Mouse (Mus musculus) thymus, adult 2 months (tissue): Measurements from ENCODE around the gene Kctd20. TPM values are rescaled to one million over a fixed set of nuclear protein-coding genes. Genes with fewer than 3 reads are reported as not detected.

ENCODE experiments used
- DNase-seq: peaks from one replicate; pipeline ENCODE4 v3.0.0; 2021
- H3K27ac ChIP-seq: fragments of 200-500 bp; 2 replicates; pipeline ENCODE4 v1.5.1; 2012; ENCODE audit warnings: low read length, control low read depth; ENCODE audit not compliant: control insufficient read depth, insufficient read depth
- H3K27me3 ChIP-seq: fragments of 200-500 bp; 2 replicates; pipeline ENCODE4 v1.6.1; 2012; ENCODE audit warnings: mild to moderate bottlenecking, low read length, moderate library complexity, mixed read lengths; ENCODE audit not compliant: control insufficient read depth, insufficient read depth
- H3K36me3 ChIP-seq: fragments of 200-500 bp; 2 replicates; pipeline ENCODE4 v1.6.1; 2012; ENCODE audit warnings: mild to moderate bottlenecking, low read length, moderate library complexity; ENCODE audit not compliant: control insufficient read depth, insufficient read depth
- H3K4me1 ChIP-seq: fragments of 200-500 bp; replicated peaks from 2 replicates; pipeline ENCODE4 v1.6.1; 2012; ENCODE audit warnings: low read length; ENCODE audit not compliant: control insufficient read depth, insufficient read depth
- H3K4me3 ChIP-seq: fragments of 200-500 bp; 2 replicates; pipeline ENCODE4 v1.5.1; 2012; ENCODE audit warnings: mild to moderate bottlenecking, low read length, control low read depth, moderate library complexity; ENCODE audit not compliant: control insufficient read depth, insufficient read depth
- CTCF ChIP-seq: fragments of 200-500 bp; IDR thresholded peaks from 2 replicates; pipeline ENCODE4 v1.5.1; 2012; ENCODE audit warnings: mild to moderate bottlenecking, control low read depth, low read length, moderate library complexity, borderline replicate concordance; ENCODE audit not compliant: control insufficient read depth, poor library complexity, insufficient read depth; ENCODE audit errors: extremely low read depth
- POLR2A ChIP-seq: fragments of 200-500 bp; IDR thresholded peaks from 2 replicates; pipeline ENCODE4 v1.6.1; 2012; ENCODE audit warnings: mild to moderate bottlenecking, low read length, control low read depth, moderate library complexity; ENCODE audit not compliant: control insufficient read depth, poor library complexity, insufficient read depth; ENCODE audit errors: extremely low read depth
- WGBS: fragments of 180-500 bp; shearing (Covaris S2); methylation state at CpG from one replicate; pipeline ENCODE4 v1.1.7; 2018; 5-methylcytosine and 5-hydroxymethylcytosine counted together
- polyA plus RNA-seq: library from polyadenylated mRNA; depleted of rRNA; stranded (reverse); fragments of >200 nt; gene quantifications from 2 replicates; pipeline ENCODE4 v1.2.3, GENCODE M21; 2012

Gene Kctd20
- polyA plus RNA-seq, 1 experiment: 60.8 TPM

DNA sequence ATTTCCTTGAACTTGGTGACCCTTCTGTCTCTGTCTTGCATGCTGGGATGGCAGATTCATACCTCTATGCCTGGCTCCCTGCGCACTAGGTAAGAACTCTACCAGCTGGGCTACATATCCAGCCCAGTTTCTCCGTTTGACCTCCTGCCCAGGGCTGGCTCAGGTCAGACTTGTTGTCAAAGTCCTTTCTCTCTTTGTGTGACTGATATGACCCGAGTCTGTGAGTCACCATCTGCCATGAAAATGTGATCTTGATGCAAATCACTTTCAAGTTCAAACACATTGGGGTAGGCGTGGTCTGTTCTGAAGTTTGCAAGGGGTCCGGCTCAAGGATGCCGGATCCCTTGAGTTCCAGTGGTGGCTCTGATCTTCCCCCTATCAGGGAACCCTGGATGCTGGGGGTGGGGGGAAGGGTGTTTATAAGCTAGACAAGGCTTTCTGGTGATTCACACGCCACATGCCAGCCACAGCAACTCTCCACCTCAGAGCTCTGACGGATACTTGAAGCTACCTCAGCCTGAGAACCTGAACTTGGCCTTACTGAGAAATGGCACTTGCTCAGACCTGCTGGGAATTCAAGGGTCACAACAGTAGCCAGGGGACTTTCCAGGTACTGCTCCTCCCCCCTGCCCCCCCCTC is 26.7 kb upstream of the Kctd20 start:
- H3K4me3 ChIP-seq: no peak overlapping the region
- peaks cover 9% of the 10 kb centered on the region for H3K4me1 ChIP-seq
- H3K27ac ChIP-seq: peak overlapping the region; percentile 38; the same call in 1 of the 2 replicates
- no peaks in the 10 kb centered on the region for H3K36me3 ChIP-seq
- DNase-seq: no peak
- no peak for TF ChIP-seq POLR2A
- no peak for TF ChIP-seq CTCF
- H3K27me3 ChIP-seq: no peaks in the 10 kb centered on the region
- 90% methylated on average over 8 of the region's 8 CpGs for WGBS

DNA sequence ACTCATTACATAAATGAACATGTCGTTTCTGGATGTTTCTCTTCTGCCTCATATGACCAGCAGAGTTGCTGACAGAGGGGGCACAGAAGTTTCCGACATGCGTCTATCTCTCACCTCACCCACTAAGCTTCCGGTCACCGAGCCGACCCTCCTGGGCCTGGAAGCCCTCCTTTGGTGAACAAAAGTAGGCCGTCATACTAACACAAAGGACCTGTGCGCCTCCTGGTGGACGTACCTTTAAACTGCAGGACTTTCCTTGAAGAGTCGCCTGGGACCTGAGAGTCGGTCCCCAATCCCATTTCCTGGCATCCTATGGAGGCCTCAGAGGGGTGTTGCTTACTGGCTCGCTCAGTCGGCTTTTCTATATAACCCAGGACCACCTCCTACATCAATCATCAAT is 25.4 kb upstream of the Kctd20 start:
- TF ChIP-seq CTCF: peak; percentile 80; the same call in 1 of the 2 replicates
- TF ChIP-seq POLR2A: no peak
- Histone ChIP-seq H3K4me3 (no peak overlapping the region), H3K27me3 (no peaks in the 10 kb centered on the region), H3K36me3 (no peaks in the 10 kb centered on the region), H3K4me1 (peaks cover 9% of the 10 kb centered on the region), H3K27ac (no peak overlapping the region)
- DNase-seq: peak; percentile 79
- 10% methylated on average over 13 of the region's 13 CpGs for WGBS

DNA sequence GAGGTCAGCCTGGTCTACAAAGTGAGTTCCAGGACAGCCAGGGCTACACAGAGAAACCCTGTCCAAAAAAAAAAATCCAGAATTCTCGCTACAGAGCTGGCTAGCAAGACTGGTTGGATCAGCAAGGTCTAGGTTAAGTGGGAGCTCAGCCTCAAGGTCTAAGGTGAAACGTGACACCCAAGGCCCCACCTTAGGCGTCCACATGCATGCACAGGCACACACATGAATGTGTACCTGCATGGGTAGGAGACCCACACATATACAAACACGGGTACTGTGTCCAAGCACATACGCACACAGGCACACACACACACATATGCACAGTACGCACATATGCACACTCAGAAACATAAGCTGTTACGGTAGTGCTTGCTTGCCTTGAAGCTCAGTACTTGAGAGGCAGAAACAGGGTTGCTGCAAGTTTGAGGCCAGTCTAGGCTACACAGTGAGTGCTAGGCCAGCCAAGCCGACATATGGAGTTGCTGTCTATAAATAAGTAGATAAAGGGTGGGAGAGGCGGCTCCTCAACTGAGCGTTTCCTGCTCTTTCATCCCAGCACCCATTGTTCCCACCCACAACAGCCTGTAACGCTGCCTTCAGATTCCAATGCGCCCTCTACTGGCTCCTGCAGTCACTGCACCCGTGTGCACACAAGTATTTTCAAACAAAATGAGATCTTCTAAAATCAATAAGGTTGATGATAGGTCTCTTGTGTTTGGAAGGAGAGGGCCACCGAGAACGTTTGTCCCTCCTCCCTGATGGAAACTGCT is 24.7 kb upstream of the Kctd20 start:
- Histone ChIP-seq H3K4me1 (peaks cover 9% of the 10 kb centered on the region), H3K36me3 (no peaks in the 10 kb centered on the region), H3K27me3 (no peaks in the 10 kb centered on the region), H3K4me3 (no peak overlapping the region), H3K27ac (no peak overlapping the region)
- TF ChIP-seq POLR2A: no peak
- TF ChIP-seq CTCF: peak; percentile 80
- 42% methylated on average over 15 of the region's 15 CpGs for WGBS
- DNase-seq: peak; percentile 59

DNA sequence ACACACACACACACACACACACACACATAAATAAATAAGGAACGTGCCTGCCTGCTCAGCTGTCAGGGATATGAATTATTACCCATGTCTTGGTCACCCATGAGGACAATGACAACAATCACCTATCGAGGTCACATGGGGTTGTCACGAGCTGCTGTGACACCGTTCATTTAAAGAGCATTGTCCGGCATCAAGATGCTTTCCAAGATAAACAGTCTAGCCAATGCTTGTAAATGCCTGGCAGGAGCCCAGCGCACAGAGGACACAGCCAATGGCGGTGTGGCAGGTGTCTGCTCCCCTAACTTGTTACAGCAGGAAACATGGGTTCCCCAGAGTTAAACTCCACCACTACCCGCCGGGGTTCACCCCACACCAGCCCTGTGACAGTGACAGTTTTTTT is 23.7 kb upstream of the Kctd20 start:
- WGBS: 70% methylated on average over 9 of the region's 9 CpGs
- Histone ChIP-seq H3K36me3 (no peaks in the 10 kb centered on the region), H3K27ac (no peak overlapping the region), H3K4me1 (peaks cover 9% of the 10 kb centered on the region), H3K4me3 (no peak overlapping the region), H3K27me3 (no peaks in the 10 kb centered on the region)
- TF ChIP-seq CTCF: no peak
- TF ChIP-seq POLR2A: no peak
- no peak for DNase-seq

DNA sequence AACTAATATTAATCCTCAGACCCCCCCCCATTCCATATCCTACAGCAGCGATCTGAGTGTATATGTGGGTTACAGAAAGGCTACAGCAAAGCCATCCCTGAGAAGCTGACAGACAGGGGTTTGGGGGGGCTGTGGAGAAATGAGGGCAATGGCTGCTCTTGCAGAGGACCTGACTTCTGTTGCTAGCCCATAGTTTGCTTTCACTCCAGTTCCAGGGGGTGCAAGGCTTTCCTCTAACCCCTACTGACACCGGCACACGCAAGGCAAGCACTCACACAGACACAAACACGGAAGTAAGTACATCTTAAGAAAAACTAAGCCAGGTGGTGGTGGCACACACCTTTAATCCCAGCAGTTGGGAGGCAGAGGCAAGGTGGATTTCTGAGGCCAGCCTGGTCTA is 22.4 kb upstream of the Kctd20 start:
- no peak overlapping the region for H3K27ac ChIP-seq
- WGBS: 98% methylated on average over 4 of the region's 4 CpGs
- TF ChIP-seq CTCF: no peak
- no peak for TF ChIP-seq POLR2A
- no peak overlapping the region for H3K4me3 ChIP-seq
- H3K36me3 ChIP-seq: no peaks in the 10 kb centered on the region
- H3K4me1 ChIP-seq: peaks cover 9% of the 10 kb centered on the region
- H3K27me3 ChIP-seq: no peaks in the 10 kb centered on the region
- DNase-seq: no peak

DNA sequence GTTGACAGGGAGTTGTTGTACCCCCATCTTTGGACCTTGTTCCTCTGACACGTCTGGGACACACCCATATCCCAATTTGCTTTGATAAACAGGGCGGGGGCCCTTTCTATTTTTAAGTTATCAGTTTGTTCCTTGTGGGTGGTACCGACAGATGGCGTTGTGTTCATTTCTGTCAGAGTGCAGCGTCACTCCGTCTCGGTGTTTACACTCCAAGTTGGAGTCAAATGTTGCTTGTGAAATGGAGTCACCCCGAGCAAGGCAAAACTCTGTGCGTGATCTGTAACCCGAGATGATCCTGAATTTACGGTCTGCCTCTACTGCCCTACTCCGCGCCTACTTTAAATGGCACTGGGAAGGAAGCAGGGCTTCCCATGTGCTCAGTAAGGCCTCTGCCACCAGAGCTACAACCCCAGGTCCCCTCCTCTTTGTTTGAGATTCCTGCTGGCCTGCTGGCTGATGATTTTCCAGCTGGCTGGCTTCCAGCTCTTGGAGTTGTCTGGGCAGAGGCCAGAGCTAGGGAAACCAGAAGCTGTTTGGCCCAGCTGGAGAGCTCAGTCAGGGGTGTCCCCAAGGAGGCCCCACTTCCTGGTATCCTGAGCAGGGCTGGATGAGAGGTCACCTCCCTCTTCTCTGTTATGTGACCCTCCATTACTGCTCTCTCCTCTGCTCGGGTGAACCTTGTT is 21.2 kb upstream of the Kctd20 start:
- Histone ChIP-seq H3K4me1 (peaks cover 9% of the 10 kb centered on the region), H3K27me3 (no peaks in the 10 kb centered on the region), H3K27ac (no peak overlapping the region), H3K4me3 (no peak overlapping the region), H3K36me3 (no peaks in the 10 kb centered on the region)
- no peak for TF ChIP-seq POLR2A
- 66% methylated on average over 14 of the region's 14 CpGs for WGBS
- no peak for DNase-seq

DNA sequence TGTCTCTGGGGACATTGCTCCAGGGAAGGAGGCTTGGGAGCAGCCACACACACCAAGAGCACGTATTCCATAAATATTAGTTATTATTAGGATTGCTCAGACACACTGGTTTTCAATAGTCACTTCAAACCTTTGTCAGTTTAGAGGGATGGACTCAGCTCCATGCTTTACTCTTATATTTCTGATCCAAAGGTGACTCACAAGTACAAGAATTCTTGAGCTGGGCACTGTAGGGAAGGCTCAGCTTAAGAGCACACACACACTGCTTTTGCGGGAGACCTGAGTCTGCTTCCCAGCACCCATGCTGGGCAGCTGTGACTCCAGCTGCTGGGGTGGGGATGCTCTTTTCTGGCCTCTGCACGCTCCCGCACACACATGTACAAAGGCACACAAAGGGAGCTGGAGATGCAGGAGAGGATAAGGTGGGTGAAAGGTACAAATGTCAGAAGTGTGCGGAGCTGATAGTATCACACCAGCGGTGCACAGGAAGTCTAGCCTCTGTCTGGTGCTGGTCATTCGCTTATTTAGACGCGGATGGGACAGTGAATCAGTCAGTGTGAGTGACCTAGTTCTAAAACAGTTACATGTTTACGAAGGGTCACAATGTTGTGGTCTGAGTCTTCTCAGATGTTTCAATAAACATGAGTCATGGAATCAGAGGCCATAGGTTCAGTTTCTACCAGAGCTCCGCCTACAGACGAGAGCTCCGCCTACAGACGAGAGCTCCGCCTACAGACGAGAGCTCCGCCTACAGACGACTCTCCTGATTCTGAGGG is 20.1 kb upstream of the Kctd20 start:
- Histone ChIP-seq H3K4me1 (peaks cover 5% of the 10 kb centered on the region), H3K36me3 (no peaks in the 10 kb centered on the region), H3K27ac (no peak overlapping the region), H3K4me3 (no peak overlapping the region), H3K27me3 (no peaks in the 10 kb centered on the region)
- WGBS: 93% methylated on average over 18 of the region's 18 CpGs
- DNase-seq: no peak
- TF ChIP-seq CTCF (no peak), POLR2A (no peak)
